Mouse (Mus musculus) myocyte (in vitro differentiated cells): ENCODE measurements around the gene Gm20388. TPM values are rescaled to one million over a fixed set of nuclear protein-coding genes. Genes with fewer than 3 reads are reported as not detected.

Experiments used
- H3K27me3 ChIP-seq: one replicate; pipeline ENCODE4 v1.6.1; 2011; ENCODE audit not compliant: control insufficient read depth, insufficient read depth, insufficient read length
- H3K36me3 ChIP-seq: one replicate; pipeline ENCODE4 v1.6.1; 2011; ENCODE audit not compliant: control insufficient read depth, insufficient read depth
- H3K4me2 ChIP-seq: one replicate; pipeline ENCODE4 v1.6.1; 2011; ENCODE audit warnings: low read depth, control low read depth
- H3K4me3 ChIP-seq: one replicate; pipeline ENCODE4 v1.5.1; 2011; ENCODE audit warnings: mild to moderate bottlenecking, control low read depth, moderate library complexity
- H3K79me2 ChIP-seq: one replicate; pipeline ENCODE4 v1.6.1; 2011; ENCODE audit not compliant: control insufficient read depth, insufficient read depth
- H3ac ChIP-seq: one replicate; pipeline ENCODE4 v1.6.1; 2011; ENCODE audit not compliant: control insufficient read depth, insufficient read length
- CEBPB ChIP-seq: IDR thresholded peaks from 2 replicates; pipeline ENCODE4 v1.6.1; 2011; ENCODE audit warnings: mild to moderate bottlenecking, moderate library complexity; ENCODE audit not compliant: poor library complexity, insufficient read depth, severe bottlenecking
- E2F4 ChIP-seq: IDR thresholded peaks from one replicate; pipeline ENCODE4 v1.6.1; 2011; ENCODE audit warnings: mild to moderate bottlenecking, control low read depth, moderate library complexity; ENCODE audit not compliant: insufficient read depth
- MAX ChIP-seq: IDR thresholded peaks from one replicate; pipeline ENCODE4 v1.6.1; 2011; ENCODE audit warnings: low read depth, mild to moderate bottlenecking, control low read depth
- MYOD1 ChIP-seq, 3 experiments: IDR thresholded peaks; one replicate each; pipeline ENCODE4 v1.6.1; 2011; ENCODE audit warnings: control low read depth in 2 of 3, low read depth in 2 of 3, mild to moderate bottlenecking in 2 of 3, moderate library complexity in 1 of 3; ENCODE audit not compliant: insufficient read length in 2 of 3, control insufficient read depth in 1 of 3
- MYOG ChIP-seq, 3 experiments: IDR thresholded peaks; one replicate each; pipeline ENCODE4 v1.6.1; 2011; ENCODE audit warnings: control low read depth in 2 of 3, low read depth in 2 of 3, mild to moderate bottlenecking in 2 of 3; ENCODE audit not compliant: insufficient read length in 2 of 3, control insufficient read depth in 1 of 3, insufficient read depth in 1 of 3
- POLR2A ChIP-seq: IDR thresholded peaks from one replicate; pipeline ENCODE4 v1.6.1; 2011; ENCODE audit warnings: low read depth, mild to moderate bottlenecking, control low read depth, moderate library complexity; ENCODE audit not compliant: insufficient read length
- POLR2AphosphoS2 ChIP-seq: IDR thresholded peaks from one replicate; pipeline ENCODE4 v1.6.1; 2011; ENCODE audit warnings: low read depth, control low read depth; ENCODE audit not compliant: insufficient read length
- REST ChIP-seq: IDR thresholded peaks from one replicate; pipeline ENCODE4 v1.6.1; 2011; ENCODE audit warnings: mild to moderate bottlenecking, control low read depth, moderate library complexity; ENCODE audit not compliant: insufficient read depth, insufficient read length
- SRF ChIP-seq: IDR thresholded peaks from one replicate; pipeline ENCODE4 v1.6.1; 2011; ENCODE audit warnings: low read depth; ENCODE audit not compliant: control insufficient read depth, insufficient read length
- TCF12 ChIP-seq: IDR thresholded peaks from one replicate; pipeline ENCODE4 v1.6.1; 2011; ENCODE audit warnings: mild to moderate bottlenecking, control low read depth; ENCODE audit not compliant: poor library complexity, insufficient read depth, severe bottlenecking
- TCF3 ChIP-seq: IDR thresholded peaks from one replicate; pipeline ENCODE4 v1.6.1; 2011; ENCODE audit warnings: low read depth, control low read depth; ENCODE audit not compliant: insufficient read length
- USF1 ChIP-seq: IDR thresholded peaks from one replicate; pipeline ENCODE4 v1.6.1; 2011; ENCODE audit warnings: low read depth, mild to moderate bottlenecking, control low read depth, moderate library complexity
- polyA plus RNA-seq: library from polyadenylated mRNA; unstranded; fragments of >200 nt; fragmentation: generic; extraction: Trizol; gene quantifications from one replicate; pipeline ENCODE4 v1.2.1, GENCODE M21; 2012; ENCODE audit warnings: missing spikeins

Gene Gm20388
- polyA plus RNA-seq, 1 experiment, result 15.3 TPM

DNA sequence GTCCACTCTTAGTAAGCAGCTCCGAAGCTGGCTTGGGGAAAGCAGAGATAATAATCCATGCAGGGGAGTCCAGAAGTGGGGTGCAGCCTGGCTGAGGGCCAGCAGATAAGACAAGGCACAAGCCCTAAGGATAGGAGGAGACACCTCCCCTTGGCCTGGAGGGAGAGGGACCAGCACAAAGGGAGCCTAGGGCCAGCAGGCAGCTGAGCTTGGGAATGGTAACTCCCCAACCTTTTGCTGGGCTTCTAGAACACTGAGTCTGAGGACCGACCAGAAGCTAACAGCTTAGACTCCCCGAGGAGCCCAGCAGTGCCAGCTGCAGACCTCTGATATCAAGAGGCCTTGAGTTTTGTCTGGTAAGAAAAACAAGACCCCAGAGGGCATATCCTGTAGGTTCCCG lies 433.5 kb downstream of the Gm20388 start:
- Histone ChIP-seq H3K79me2 (no peaks in the 10 kb centered on the region), H3K27me3 (no peaks in the 10 kb centered on the region), H3K36me3 (no peaks in the 10 kb centered on the region), H3K4me3 (no peak overlapping the region), H3K4me2 (no peak overlapping the region), H3ac (no peak overlapping the region)
- TF ChIP-seq REST (no peak), USF1 (no peak), TCF12 (no peak), TCF3 (no peak), MYOG (IDR thresholded peaks at IDR 0.05; ENCODE audit: control insufficient read depth in 1 of 3, insufficient read depth in 1 of 3, insufficient read length in 2 of 3, low read depth in 2 of 3) (no peak), SRF (no peak), CEBPB (no peak), MYOD1 (IDR thresholded peaks at IDR 0.05; ENCODE audit: control insufficient read depth in 1 of 3, insufficient read length in 2 of 3, low read depth in 2 of 3) (no peak), E2F4 (no peak), POLR2AphosphoS2 (no peak), POLR2A (no peak), MAX (no peak)

DNA sequence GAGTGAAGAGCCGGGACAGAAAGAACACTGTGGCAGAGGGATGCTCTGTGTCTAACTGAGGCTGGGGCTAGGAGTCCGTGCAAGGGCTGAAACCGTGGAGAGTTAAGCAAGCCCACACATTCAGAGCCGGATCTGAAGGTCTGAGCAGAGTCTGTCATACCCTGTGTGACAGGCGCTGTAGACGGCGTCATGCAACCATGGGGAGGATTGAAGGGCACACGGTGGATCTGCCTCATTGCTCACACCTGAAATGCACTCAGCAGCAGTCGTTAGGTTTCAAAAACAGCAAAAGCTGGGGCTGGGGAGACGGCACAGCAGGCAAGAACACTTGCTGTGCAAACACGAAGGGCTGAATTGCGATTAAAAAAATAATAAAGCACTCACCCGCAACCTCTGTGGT lies 433.9 kb downstream of the Gm20388 start:
- Histone ChIP-seq H3K4me2 (no peak overlapping the region), H3ac (no peak overlapping the region), H3K27me3 (no peaks in the 10 kb centered on the region), H3K36me3 (no peaks in the 10 kb centered on the region), H3K79me2 (no peaks in the 10 kb centered on the region), H3K4me3 (no peak overlapping the region)
- TF ChIP-seq USF1, result no peak
- TF ChIP-seq E2F4, result no peak
- TF ChIP-seq TCF12, result no peak
- TF ChIP-seq POLR2A, result no peak
- TF ChIP-seq SRF, result no peak
- TF ChIP-seq REST, result no peak

DNA sequence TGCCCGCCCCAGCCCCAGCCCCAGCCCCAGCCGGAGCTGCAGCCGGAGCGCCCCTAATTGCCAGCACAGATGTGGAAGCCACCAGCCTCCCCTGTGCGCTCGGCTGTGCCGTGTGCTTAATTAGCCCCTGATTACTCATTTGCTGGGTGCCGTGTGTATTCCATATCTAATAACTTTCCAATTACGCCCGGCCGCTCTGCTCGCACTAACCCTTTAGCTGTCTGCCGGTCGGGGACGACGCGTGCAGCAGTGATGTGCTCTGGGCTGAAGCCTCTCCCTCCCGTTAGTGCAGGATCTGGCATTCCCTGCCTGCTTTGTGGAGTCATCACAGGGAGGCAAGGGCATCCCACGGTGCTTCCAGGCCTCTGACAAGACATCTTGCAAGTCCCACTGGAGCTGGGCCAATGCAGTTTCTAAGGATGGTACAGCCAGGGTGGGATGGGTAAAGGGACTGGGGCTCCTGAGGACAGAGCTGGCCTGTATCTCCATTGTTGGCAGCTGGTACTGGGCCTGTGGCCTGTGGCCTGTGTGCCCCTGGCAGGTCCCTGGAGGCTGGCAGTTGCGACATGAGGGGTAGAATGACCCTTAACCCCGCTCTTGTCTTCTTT lies 437.2 kb downstream of the Gm20388 start:
- H3ac ChIP-seq, result no peak overlapping the region
- TF ChIP-seq POLR2AphosphoS2 (no peak), MYOG (IDR thresholded peaks at IDR 0.05; ENCODE audit: control insufficient read depth in 1 of 3, insufficient read depth in 1 of 3, insufficient read length in 2 of 3, low read depth in 2 of 3) (no peak), MYOD1 (IDR thresholded peaks at IDR 0.05; ENCODE audit: control insufficient read depth in 1 of 3, insufficient read length in 2 of 3, low read depth in 2 of 3) (no peak), CEBPB (no peak)
- no peaks in the 10 kb centered on the region for H3K27me3 ChIP-seq
- H3K36me3 ChIP-seq, result no peaks in the 10 kb centered on the region
- no peak overlapping the region for H3K4me2 ChIP-seq
- H3K4me3 ChIP-seq, result no peak overlapping the region
- no peaks in the 10 kb centered on the region for H3K79me2 ChIP-seq

DNA sequence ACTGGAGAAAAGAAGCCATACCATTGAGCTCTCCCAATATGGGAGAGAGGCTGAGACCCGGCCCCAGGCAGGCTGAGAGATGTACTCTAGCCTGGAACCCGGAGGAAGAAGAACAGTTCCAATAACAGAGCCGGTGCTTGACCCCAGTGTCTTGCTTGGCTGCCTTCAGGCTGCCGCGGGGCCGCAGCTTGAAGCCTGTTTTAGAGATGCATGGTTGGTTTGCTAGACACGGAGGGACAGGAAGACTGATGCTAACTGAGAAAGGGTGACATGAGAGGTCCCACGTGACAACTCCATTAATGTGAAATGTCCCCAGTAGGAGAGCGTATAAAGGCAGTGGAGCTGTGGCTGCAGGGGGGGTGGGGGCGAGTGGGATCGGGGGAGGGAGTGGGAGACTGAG lies 438.3 kb downstream of the Gm20388 start:
- Histone ChIP-seq H3K36me3 (no peaks in the 10 kb centered on the region), H3K4me3 (no peak overlapping the region), H3K27me3 (no peaks in the 10 kb centered on the region), H3K4me2 (no peak overlapping the region), H3K79me2 (no peaks in the 10 kb centered on the region), H3ac (no peak overlapping the region)
- TF ChIP-seq TCF3 (no peak), USF1 (no peak), POLR2AphosphoS2 (no peak), CEBPB (no peak), POLR2A (no peak)

DNA sequence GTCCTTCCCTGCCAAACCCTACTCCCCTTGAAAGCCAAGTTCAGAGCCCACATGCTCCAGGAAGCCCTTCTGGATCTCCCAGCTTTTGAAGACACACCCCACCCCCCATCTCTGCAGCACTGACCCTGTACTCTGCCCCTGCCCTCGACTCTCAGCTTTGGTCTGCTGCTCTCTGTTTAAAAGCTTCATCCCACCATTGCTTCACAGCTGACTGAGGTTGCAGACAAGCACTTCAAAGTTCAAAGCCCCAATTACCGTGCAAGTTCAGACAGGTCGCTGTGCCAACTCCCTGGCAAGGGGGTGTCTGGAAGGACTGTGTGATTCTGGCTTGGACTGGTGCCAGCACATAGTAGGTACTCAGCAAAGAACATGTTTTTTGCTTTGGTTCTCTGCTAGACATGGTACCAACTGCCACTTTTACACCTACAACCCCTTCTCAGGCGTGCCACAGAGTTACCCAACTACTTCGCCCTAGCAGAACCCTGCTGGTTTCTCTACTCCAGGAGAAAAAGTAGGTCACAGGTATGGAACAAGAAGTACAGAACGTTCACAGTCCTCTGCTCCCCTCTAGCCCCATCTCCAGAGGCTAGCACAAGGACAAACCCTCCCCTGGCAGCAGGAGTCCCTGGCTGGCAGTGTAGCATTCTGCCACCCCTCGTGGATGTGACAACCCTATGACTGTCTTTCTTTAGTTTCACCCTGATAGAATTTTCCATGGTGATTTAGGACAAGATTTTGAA lies 440.9 kb downstream of the Gm20388 start:
- Histone ChIP-seq H3ac (no peak overlapping the region), H3K36me3 (no peaks in the 10 kb centered on the region), H3K79me2 (no peaks in the 10 kb centered on the region), H3K4me3 (no peak overlapping the region), H3K4me2 (no peak overlapping the region), H3K27me3 (no peaks in the 10 kb centered on the region)
- no peak for TF ChIP-seq MYOD1 (IDR thresholded peaks at IDR 0.05; ENCODE audit: control insufficient read depth in 1 of 3, insufficient read length in 2 of 3, low read depth in 2 of 3)
- no peak for TF ChIP-seq TCF3
- TF ChIP-seq POLR2A, result no peak
- TF ChIP-seq TCF12, result no peak
- no peak for TF ChIP-seq MAX
- no peak for TF ChIP-seq SRF
- no peak for TF ChIP-seq POLR2AphosphoS2
- no peak for TF ChIP-seq MYOG (IDR thresholded peaks at IDR 0.05; ENCODE audit: control insufficient read depth in 1 of 3, insufficient read depth in 1 of 3, insufficient read length in 2 of 3, low read depth in 2 of 3)
- TF ChIP-seq USF1, result no peak
